Mouse (Mus musculus) urinary bladder, postnatal 10 days (tissue): ENCODE data around the gene Slc45a3.
A peak's percentile ranks its signal among the peaks of the same experiment; 100 is the strongest.

Experiments used
- DNase-seq: peaks from one replicate; pipeline ENCODE4 v3.0.0; 2022; ENCODE audit warnings: low spot score

The Slc45a3 gene

DNA sequence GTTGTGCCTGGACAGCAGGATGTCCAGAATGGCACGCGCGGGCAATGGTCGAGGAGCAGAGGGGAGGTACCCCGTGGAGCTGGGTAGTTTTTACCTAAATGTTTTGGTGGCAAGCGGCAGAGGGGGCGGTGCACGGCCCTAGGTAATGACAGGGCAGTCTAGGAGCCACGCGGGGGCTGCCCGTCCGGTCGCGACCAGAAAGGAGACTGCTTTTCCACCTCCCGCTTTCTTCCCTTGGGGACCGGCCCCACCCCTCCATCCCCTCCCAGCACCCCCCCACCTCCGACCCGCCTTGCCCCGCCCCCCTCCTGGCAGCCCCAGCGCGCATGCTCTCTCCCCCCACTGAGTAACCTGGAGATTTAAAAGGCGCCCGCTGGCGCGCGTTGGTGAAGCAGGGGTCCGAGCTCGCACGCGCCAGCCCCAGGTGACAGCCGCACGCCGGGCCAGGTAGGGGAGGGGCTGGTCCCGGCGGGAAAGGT lies at the start of gene Slc45a3:
Gene Slc45a3, plus strand, starts transcription at position 362 of the 479 bp plus-strand sequence.
- DNase-seq = no peak

DNA sequence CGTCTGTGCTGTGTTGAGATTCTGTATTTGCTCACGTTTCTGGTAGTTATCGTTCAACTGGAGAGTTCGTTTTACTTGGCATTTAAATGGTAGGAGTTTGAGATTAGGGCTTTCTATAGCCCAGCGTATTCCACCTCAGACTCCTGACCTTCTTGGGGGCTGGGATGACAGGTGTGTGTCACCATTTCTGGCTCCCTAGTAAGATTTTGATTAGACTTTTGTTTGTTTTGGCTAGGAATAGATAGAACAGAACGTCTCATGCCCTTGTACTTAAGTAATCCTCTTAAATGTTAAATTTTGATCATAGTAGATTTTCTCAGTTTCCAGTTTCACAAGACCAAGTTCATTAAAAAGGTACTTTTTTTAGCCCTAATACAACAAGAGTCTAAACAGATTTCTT lies 45.1 kb upstream of the Slc45a3 start:
- DNase-seq = no peak

DNA sequence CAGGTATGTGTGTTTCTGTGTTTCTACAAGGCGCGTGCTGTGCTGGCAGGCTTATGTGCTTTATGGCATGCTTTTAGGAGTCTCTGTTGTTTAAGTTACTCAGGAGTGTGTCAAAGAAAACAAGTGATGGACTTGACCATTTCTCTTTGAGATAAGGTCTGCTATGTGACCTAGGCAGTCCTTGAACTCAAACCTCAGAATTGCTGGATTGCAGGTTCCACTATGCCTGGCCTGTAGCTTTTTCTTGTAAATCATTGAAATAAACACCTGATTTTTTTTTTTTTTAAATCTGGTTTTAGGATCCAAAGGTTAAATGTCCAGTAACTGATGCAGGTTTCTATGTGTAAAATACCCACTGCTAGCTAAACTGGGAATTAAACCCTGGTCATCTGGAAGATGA lies 43.7 kb upstream of the Slc45a3 start:
- DNase-seq = no peak

DNA sequence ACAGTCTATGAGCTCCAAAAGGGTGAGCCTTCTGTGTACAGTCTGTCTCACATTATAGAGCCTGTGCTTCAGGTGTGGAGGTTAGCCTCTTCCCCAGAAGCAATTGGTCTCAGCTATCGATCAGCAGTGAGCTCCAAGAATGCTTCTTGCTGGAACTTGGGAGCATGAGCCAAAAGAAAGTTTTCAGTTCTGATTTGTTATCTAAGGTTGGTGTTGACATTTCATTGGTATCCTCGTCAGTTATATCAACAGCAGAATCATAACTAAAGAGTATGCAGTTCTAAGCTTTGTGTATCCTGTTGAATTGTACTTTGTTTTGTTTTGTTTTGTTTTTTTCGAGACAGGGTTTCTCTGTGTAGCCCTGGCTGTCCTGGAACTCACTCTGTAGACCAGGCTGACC lies 40.7 kb upstream of the Slc45a3 start:
- no peak for DNase-seq

DNA sequence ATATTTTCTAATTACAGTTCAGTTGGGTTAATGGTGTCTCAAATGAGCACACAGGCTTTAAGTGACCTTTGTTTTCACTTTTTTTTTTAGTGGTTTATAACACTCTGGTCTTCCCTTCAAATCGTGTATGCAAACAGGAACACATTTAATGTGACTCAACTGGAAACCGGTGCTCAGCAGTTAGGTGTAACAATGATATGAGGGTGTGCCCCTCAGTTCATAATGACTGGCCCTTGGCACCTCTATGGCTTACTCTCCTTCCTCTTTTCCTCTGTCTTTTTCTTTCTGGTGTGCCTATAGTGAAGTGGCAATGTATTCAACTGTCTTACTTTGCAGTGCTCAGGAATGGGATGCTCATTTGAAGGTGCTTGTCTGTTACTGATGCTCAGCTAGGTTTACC lies 29.3 kb upstream of the Slc45a3 start:
- DNase-seq = no peak

DNA sequence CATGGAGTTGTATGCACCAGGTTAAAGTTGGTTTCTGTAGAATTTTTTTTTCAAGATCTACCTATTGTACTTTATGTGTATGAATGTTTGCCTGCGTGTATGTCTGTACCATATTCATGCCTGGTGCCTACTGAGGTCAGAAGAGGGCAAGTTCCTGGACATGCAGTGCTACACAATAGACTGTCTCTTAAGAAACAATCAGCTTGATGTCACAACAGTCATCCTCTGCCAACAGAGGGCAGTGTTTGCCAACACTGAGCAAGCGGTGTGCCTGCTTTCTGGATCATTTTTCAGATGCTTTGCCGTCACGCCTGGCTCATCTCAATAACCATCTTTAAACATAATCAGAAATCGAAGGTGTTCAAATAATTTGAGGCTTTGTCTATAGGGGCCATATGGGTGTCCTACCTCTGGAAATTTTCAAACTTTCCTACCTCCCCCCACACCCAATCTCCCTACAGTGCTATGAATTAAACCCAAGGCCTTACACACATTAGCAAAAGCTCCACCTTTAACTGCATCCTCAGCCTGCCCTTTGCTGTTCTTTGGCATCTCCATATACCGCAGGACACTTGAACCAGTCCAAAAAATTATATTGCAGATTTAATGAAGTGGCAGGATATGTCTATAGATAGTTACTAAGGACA lies 25.0 kb upstream of the Slc45a3 start:
- DNase-seq = peak; percentile 21

DNA sequence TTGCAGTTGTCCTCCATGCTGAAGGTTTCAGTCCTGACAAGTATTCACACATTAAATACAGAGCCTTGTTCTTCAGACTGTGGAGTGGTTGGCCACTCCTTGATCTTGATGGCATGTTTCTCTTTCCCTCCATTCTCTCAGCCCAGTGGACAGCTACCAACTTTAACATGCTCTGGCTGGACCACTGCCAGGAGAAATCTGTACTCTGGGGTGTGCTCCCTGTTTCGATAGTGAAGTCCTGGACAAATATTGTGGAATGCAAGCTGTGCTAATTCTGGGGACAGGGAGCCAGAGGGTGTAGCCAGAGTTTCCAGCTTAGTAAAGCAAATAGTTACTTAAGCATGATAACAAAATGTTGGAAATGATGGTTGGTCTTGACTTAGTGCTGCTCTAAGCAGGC lies 24.0 kb upstream of the Slc45a3 start:
- no peak for DNase-seq

DNA sequence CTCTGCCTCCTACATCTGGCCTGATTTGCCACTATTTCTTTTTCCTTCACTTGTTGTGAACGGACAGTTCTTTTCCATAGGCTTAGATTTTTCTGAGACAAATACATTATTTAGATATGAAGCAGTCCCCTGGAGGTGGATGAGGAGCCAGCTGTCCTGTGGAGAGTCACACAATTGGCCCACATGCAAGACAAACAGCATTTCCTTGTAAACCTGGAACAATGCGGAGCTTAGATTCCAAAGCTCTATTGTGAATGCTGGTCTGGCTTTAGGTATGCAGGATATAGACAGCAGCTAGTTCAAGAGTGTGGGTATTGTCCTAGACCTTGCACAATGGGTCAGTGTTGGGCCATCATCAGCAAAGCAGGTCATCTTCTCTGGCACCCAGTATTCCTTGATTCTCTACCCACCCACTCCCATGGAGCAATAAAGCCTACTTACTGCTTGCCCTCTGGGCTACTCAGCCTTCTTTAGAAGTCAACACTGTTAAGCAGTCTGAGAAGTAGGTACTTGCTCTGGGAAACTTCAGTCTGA lies 22.0 kb upstream of the Slc45a3 start:
- DNase-seq = no peak

DNA sequence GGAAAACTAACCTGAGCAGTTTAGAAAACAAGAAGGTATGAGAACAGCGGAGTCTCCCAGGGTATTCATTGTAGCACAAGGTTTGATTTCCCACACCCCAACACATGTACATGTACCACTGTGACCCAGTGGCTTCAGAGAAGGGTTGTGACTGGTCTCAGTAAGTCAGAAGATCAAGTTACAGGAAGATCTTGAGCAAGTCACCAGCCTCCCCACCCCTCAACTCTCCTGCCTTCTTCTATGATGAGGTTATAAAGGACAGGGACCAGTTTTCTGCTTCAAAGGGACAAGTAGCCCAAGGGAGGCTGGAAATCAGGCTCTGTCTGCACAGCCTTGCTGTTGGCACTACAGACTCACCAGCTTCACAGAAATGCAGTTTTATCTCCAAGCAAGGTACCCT lies 21.3 kb upstream of the Slc45a3 start:
- no peak for DNase-seq

DNA sequence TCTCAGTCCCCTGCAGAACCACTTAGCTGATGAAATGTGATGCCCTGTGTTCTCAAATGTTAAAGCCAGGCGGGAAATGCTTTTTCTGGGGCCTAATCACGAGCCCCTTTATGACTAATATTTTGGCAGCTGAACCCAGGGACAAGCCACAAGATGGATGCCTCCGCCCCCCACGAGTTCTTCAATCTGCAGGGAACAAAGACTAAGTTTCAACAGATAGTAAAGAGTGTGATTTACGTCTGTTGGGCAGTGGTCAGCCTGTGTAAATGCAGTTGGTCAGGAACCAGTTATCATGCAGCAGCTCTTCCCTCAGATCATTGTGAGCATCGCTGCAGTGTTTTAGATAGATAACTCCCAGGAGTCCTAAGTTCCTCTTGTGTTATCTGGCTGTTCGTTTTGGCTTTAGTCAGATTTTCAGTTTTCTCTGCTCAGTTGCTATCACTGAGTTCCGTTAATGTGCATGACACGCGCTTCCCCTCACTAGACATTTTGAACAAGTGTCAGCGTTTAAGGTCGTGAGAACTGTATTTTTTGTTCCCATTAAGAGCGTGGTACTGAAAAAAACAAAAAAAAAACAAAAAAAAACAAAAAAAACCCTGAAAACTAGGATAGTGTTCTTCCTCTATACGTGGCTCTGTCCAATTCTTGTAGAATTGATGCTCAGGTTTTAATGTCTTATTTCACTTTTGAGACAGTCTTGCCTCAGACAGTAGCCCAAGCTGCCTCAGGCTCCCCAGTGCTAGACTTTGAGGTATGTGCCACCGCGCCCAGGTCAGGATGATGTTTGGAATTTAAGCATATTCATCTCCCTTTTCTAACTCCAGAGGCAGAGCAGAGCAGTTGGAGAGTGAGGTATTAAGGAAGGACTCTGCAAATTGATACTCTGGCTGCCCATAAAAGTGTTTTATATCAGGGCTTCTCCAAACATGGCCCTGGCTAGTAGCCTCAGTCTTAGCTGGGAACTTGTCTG lies 19.9 kb upstream of the Slc45a3 start:
- DNase-seq = no peak

DNA sequence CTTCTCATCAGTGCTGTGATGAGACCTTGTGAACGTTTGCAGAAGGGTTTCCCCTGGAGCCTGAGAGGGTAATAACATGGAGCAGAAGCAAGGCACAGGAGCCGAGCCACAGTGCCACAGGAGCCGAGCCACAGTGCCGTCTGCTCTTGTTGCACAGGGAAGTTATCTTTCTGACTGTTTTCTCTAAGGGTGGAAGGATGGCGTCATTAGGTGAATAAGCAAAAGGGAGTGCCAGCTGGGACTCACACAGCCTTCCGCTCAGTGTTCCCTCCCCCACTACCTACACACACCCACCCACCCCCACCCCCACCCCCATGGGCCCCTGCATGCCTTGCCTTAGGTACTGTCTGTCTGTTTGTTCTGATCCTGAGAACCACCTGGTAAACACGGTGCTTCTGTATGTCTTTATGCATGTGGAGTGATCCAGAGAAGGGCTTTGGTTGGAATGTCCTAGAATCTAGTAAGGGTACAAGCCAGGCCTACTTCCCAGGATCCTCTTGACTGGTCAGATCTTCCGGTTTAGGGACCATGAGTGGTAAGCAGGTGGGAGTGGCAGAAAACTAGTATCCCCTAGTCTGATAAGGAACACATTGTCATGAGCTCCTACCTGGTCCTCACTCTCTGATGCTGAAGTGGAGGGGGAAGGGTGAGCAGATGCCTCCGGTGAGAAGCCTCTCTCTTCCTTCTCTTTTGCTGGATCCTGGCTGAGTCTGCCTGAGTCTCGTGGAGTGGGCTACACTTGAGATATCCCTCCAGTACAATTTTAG lies 16.9 kb upstream of the Slc45a3 start:
- DNase-seq = no peak

DNA sequence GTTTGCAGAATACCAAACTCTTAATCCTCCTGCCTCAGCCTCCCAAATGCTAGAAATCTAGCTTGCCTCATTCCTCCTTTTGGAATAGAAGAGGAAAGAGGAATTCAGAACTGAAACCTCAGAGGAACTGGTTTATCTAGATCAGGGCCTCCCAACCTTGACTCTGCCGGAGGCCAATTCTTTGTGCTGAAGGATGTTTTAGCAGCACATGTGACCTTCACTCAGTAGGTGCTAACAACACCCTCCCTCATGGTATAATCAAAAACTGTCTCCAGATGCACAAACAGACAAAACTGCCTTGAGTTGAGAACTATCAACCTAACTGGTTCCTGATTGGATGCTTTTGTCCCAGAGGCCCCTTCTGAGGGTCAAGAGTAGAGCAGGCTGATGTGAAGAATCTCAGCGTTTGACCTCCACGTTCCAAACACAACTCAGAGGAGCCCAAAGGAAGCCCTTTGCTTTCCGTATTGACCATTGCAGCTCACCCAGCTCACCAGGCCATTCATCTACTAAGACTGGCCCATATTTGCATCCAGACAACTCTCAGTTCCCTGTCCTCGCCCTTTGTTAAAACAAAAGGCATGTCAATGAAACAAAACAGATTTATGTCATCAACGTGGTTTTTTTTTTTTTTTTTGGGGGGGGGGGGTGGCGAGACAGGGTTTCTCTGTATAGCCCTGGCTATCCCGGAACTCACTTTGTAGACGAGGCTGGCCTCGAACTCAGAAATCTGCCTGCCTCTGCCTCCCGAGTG lies 16.1 kb upstream of the Slc45a3 start:
- no peak for DNase-seq

DNA sequence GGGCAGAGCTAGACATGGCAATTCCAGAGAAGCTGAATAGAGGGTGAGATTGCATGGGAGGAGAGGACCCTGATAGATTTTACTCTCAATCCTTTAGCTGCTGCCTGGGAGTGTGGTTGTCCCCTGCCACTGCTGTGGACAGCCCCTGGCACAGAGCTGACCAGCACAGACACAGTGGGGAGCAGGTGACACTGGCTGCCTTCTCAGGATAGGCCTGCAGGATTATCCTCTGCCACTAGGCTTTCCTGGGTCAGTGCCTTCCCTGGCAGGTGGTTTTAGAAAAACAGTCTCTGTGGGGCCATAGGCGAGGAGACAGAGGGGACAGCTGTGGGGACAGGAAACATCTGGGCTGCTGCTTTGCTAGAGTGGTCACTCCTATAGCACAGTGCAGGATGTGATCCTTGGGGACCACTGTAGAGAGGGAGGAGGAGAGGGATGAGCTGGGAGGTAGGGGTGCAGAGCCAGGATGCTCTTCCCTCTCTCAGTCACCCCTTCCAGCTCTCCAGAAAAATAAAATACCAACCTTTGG lies 14.7 kb upstream of the Slc45a3 start:
- no peak for DNase-seq

DNA sequence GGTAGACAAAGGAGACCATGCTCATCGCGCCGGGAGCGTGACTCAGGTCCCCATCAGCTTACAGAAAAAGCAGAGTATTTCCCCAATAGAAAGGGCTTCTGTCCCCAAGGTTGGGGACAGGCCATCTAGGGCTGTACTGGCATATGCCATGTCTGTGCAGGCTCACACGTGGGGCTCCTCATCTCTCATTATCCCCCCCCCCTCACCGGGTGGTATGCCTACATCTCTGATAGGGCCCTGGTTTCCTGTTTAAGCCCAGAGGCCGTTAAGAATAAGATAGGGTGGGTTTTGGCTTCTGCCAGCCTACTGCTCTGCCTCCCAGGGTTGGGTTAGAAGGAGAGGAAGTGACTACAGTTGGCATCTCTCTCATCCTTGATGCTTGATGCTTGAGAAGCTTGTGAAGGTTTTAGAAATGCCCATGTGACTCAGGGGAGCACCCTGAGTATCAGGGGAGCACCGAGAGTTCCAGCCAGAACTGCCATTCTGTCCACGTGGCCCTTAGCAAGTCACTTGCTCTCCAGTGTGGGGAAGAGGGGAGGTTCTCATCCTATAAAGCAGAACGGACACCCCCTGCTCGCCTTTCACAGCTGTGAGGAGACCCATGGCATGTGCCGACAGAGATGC lies 8.4 kb upstream of the Slc45a3 start:
- DNase-seq = no peak

DNA sequence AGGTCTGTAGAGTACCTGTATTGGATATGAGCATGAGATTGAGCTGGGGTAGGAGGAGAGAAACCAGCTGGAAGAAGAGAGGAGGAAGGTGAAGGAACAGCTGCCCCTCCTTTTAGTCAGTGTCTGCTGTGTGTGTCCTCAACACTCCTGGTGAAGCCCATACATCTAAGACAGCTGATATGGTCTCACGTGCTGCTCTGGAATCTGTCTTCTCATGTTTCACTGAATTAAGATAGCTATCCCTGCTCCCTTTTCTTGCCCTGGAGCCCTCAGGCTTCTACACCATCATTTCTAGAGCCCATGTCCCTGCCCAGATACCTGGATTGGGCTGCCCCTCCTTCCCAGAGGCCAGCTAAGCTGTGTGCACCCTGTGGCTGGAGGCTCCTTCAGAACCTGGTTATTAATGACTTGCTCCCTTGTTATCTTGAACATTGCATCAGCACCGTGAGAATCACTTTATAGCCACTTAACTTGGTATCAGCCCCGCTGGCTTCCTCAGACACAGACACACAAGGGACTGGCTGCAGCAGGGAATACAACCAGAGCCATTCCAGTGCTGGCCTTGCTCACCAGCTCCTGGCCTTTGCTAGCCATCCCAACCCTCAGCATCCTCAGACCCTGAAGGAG lies 7.5 kb upstream of the Slc45a3 start:
- no peak for DNase-seq

DNA sequence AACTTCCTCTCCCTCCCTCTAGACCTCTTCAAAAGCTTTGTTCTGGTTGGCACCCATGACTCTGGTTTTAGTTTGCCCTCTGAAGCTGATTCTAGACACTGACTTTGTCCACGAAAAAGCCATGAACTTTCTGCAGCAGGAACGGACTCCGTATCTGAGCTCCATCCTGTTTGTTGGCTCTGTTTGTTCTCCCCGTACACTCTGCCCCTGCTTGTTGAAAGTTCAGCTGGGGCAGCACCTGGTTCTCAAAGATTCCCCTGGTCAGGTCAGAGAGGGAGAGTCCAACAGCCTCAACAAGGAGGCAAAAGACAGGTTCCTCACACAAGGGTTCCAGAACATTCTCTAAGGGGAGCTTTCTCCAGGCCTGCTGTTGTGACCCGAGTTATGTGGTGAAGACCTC lies 5.4 kb upstream of the Slc45a3 start:
- no peak for DNase-seq

DNA sequence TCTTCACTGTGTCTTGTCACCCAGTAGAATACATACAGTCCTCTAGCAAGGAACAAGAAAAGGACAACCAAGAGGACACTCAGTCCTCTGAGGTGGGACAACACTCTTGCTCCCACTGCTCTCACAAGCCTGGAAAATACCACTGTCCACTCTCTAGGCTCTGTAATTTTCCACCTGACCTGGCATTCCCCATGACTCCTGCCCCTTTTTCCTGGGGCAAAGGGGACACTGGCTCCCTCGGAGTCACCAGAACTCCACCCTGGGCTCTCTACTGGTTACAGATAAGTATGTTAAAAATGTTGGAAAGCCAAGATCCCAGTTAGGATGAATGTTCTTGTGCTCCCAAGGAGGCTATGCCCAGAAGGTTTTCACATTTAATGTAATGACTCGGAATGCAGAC lies 1.8 kb upstream of the Slc45a3 start:
- DNase-seq = no peak

DNA sequence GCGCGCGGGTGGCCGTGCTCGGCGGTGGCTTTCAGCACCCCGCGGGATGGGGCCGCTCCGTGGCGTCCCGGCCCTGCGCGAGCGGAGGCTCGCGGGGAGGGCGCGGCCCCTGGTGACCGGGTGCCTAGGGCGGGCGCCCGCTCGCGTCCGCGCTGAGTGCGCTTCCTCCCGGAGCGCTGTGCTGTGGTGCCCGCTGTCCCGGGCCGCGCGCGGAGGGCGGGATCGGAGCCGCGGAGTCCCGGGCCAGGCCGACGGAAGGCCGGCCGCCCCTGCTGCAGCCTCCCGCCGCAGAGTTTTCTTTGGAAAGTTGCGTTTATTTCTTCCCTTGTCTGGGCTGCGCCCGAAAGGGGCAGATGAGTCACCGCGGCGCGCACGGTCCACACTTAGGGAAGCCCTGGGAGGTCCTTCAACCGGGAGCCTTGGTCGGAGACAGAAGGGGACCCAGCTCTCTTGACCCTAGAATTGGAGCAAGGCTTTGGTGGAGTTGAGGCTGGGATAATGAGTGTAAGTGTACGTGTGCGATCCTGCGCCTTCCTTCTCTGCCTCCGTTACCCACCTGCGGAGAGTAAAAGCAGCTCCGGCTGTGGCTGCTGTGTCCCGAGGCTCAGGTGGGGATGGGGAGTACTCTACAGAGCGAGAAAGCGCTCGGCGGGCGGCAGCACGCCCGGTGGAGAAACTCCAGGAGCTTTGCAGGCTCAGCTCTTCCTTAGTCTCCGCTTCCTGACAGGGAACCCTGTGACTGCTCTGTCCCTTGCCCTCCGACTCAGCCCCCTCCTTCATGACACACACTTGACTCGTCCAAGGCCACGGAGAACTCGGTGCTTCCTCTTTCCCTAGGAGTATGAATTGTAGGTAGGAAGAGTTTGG lies 551 bp downstream of the Slc45a3 start:
- DNase-seq = no peak

DNA sequence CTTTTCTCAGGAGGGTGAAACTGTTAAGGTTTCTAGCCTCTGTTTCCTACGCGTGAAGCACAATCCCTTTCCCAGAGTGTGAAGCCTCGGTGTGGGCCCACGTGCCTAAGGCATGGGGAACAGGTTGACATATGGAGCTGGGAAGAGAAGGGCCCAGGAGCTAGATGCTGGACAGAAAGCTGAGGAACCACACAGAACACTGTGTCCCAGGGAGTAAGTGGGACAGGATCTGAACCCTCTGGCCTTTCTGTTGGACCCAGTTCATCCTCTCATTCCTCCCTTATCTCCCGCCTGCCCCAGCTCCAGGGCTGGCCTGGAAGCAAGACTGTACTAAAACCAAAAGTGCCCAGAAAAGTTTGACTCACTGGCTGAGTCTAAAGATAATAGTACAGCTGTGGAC lies 1.3 kb downstream of the Slc45a3 start:
- no peak for DNase-seq
